Mouse (Mus musculus): ENCODE measurements around the gene Synpo2l. TPM values are rescaled to one million over a fixed set of nuclear protein-coding genes. Genes with fewer than 3 reads are reported as not detected.

Gene Synpo2l
- 0.05 TPM in 1 of 2 replicates, not detected in the other for polyA plus RNA-seq (2021; fragmentation: Nextera tagmentation)
- long read RNA-seq, experiment 1 = 0 reads
- long read RNA-seq, experiment 2, partial matches to known transcripts = 0 of 1 reads
- long read RNA-seq, experiment 2, other reads (novel, unspliced or antisense) = 1 of 1 reads

DNA sequence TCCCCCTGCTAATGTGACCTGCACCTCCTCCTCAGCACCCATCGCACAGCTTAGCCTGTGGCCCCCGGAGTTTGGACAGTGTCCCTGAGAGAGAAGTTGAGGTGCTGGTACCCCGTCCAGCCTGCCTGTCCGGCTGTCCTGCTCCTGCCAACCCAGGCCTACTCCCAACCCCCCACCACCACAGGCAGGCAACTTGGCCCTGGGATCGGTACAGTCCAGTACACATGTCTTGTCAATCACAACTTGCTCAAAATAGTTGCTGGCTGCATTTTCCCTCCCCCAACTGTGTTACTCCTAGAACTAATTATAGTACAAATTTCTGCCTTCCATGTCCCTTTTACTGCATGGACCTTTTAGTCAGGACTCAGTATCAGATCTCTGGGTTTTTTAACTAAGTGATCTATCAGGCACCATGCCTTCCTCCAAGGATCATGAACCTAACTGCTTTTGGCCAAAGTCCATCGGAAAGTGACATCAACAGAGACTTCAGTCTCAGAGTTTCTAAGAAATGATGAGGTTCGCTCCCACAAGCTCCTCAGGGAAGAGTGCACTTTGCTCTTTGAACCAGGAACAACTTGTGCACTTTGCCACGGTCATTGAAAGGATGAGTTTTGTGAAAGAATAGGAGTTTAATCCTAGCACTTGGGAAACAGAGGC, at the start of gene Synpo2l:
Synpo2l (minus strand) TSS at position 201 of the 657 bp plus-strand sequence.

GRCm38 (mm10) chr14:20707201-20708190, 39.3 kb upstream of the Synpo2l start, which contains the start of gene Zswim8:
TSS of gene Zswim8 (plus strand) at chr14:20707552.

DNA sequence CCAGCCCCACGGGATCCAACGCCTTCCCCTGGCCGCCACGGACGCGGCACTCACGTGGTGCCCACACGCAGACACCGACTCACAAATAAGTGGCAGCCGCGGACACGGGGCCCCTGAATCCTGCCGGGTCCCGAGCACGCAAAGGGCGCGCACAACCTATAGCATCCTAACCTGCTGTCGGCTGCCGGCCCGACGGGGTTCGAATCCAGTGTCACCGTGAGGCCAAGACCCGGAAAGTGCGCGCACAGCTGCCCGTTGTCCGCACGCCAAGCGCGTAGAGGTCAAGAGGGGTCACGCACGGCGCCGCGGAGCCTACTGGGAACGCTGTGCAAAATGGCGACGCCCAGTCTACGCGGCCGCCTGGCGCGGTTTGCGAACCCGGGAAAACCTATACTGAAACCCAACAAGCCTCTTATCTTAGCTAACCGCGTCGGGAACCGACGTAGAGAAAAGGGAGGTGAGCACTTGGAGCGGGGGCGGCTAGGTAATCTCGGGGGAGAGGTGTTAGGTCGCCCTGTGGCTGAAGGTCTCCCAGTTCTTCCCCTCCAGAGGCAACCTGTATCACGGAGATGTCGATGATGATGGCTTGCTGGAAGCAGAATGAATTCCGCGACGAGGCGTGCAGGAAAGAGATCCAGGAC, 34.7 kb upstream of the Synpo2l start, which contains the start of gene Chchd1:
Chchd1 (plus strand) TSS at position 266 of the 641 bp plus-strand sequence.

GRCm38 (mm10) chr14:20694884-20695760, 27.0 kb upstream of the Synpo2l start, which contains the start of gene Fut11:
TSS of gene Fut11 (plus strand) at chr14:20694968.

DNA sequence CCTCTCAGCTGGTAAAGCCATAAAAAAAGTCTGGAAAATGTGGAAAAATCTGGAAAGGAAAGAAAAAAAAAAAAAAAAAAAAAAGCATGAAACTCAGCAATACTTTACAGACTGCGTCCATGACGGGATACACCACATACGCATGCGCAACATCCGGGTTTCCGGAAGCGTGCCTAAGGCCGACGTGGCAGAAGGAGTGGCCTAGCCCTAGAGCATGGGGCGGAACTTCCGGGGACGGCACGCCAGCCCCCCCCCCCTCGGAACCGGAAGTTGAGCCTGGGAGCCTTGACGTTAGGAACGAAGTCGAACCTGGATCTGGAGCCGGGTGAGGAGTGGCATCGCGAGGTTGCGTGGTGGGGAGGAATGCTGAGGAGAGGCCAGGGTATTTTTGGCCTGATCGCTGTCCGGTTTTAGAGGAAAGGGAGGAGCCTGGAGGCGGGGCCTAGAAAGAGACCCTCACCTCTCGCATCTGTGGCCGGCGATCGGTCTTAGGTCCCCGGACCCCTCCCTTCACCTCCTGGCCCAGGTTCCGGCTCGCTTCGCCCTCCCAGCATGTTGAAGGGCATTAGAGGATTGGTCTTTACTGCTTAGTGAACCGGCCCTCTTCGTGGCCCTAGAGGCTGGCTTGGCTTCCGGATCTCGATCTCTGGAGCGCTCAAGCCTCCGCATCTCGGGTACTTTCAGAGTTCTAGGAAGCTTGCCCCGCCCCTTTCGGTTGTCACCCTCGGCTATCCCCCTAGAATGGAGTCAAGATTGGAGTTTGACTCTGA, 6.1 kb upstream of the Synpo2l start, which contains the start of gene Sec24c:
Sec24c (plus strand) TSS at position 245 of the 770 bp plus-strand sequence.

GRCm38 (mm10) chr14:20656361-20656760, 11.8 kb downstream of the Synpo2l start, which contains the start of gene Myoz1:
TSS of gene Myoz1 (minus strand) at chr14:20656540.

GRCm38 (mm10) chr14:20640644-20641437, 27.3 kb downstream of the Synpo2l start, which contains the start of gene Usp54:
TSS of gene Usp54 (minus strand) at chr14:20641063.

Small RNA genes within 50 kb of the gene (microRNA-seq; reads per million reads assigned to microRNA genes)
- gene Mir6946 = 2.4 reads per million, percentile 5 among the genes with 10 or more reads in this experiment

Other genes starting within 250 kb of the Synpo2l start
- gene Cfap70, start 216.1 kb downstream of the Synpo2l start, polyA plus RNA-seq (2021; fragmentation: Nextera tagmentation) = 0.79 and 2.3 TPM in 2 replicates
- gene Anxa7, start 188.2 kb downstream of the Synpo2l start, polyA plus RNA-seq (2021; fragmentation: Nextera tagmentation) = 50.7 and 53.0 TPM in 2 replicates
- gene Mss51, start 171.5 kb downstream of the Synpo2l start, polyA plus RNA-seq (2021; fragmentation: Nextera tagmentation) = not detected in 2 replicates
- gene Ppp3cb, start 121.8 kb downstream of the Synpo2l start, polyA plus RNA-seq (2021; fragmentation: Nextera tagmentation) = 34.7 and 35.9 TPM in 2 replicates
- 12.2 and 13.1 TPM in 2 replicates for gene Usp54, start 27.3 kb downstream of the Synpo2l start, polyA plus RNA-seq (2021; fragmentation: Nextera tagmentation)
- 0.39 and 0.40 TPM in 2 replicates for gene Myoz1, start 11.8 kb downstream of the Synpo2l start, polyA plus RNA-seq (2021; fragmentation: Nextera tagmentation)
- gene Sec24c, start 6.0 kb upstream of the Synpo2l start, polyA plus RNA-seq (2021; fragmentation: Nextera tagmentation) = 85.1 and 93.5 TPM in 2 replicates
- 9.2 and 10.3 TPM in 2 replicates for gene Fut11, start 26.6 kb upstream of the Synpo2l start, polyA plus RNA-seq (2021; fragmentation: Nextera tagmentation)
- 189 and 201 TPM in 2 replicates for gene Chchd1, start 34.7 kb upstream of the Synpo2l start, polyA plus RNA-seq (2021; fragmentation: Nextera tagmentation)
- gene Zswim8, start 39.2 kb upstream of the Synpo2l start, polyA plus RNA-seq (2021; fragmentation: Nextera tagmentation) = 15.7 and 17.2 TPM in 2 replicates
- 2.7 and 3.1 TPM in 2 replicates for gene Ndst2, start 66.2 kb upstream of the Synpo2l start, polyA plus RNA-seq (2021; fragmentation: Nextera tagmentation)
- 164 and 213 TPM in 2 replicates for gene Camk2g, start 125.7 kb upstream of the Synpo2l start, polyA plus RNA-seq (2021; fragmentation: Nextera tagmentation)
- gene Plau, start 168.3 kb upstream of the Synpo2l start, polyA plus RNA-seq (2021; fragmentation: Nextera tagmentation) = 1.5 and 1.7 TPM in 2 replicates